Mouse (Mus musculus): ENCODE results near the gene Bhlhe41.

The Bhlhe41 gene

GRCm38 (mm10) chr6:145870991-145871390 is 5.6 kb upstream of the Bhlhe41 start:
- DNase-seq (ENCODE audit: low spot score) = no peak

- DNase-seq (ENCODE audit: low spot score) = no peak
Measured at GRCm38 (mm10) chr6:145867111-145867510, 1.8 kb upstream of the Bhlhe41 start.

GRCm38 (mm10) chr6:145865886-145866851 is 811 bp upstream of the Bhlhe41 start:
- DNase-seq (ENCODE audit: low spot score) = peak; percentile 75

- DNase-seq (ENCODE audit: low spot score) = no peak
Measured at GRCm38 (mm10) chr6:145864171-145864570, 1.2 kb downstream of the Bhlhe41 start.

GRCm38 (mm10) chr6:145863065-145863971 is 2.0 kb downstream of the Bhlhe41 start:
- peak; percentile 45 for DNase-seq (ENCODE audit: low spot score)

- no peak for DNase-seq (ENCODE audit: low spot score)
Measured at GRCm38 (mm10) chr6:145862739-145863064, 2.7 kb downstream of the Bhlhe41 start.

- DNase-seq (ENCODE audit: low spot score) = no peak
Measured at GRCm38 (mm10) chr6:145862321-145862720, 3.0 kb downstream of the Bhlhe41 start.

- DNase-seq (ENCODE audit: low spot score) = no peak
Measured at GRCm38 (mm10) chr6:145861462-145862227, 3.7 kb downstream of the Bhlhe41 start.

GRCm38 (mm10) chr6:145860350-145860749 is 5.0 kb downstream of the Bhlhe41 start:
- DNase-seq (ENCODE audit: low spot score) = no peak

- DNase-seq (ENCODE audit: low spot score) = no peak
Measured at GRCm38 (mm10) chr6:145858414-145858813, 6.9 kb downstream of the Bhlhe41 start.

GRCm38 (mm10) chr6:145857428-145857827 is 7.9 kb downstream of the Bhlhe41 start:
- no peak for DNase-seq (ENCODE audit: low spot score)

GRCm38 (mm10) chr6:145855720-145856551 is 9.4 kb downstream of the Bhlhe41 start:
- peak; percentile 98 for DNase-seq (ENCODE audit: low spot score)

GRCm38 (mm10) chr6:145854756-145855155 is 10.6 kb downstream of the Bhlhe41 start:
- DNase-seq (ENCODE audit: low spot score) = no peak

GRCm38 (mm10) chr6:145853356-145854079 is 11.8 kb downstream of the Bhlhe41 start:
- no peak for DNase-seq (ENCODE audit: low spot score)

GRCm38 (mm10) chr6:145852708-145853107 is 12.7 kb downstream of the Bhlhe41 start:
- no peak for DNase-seq (ENCODE audit: low spot score)

- no peak for DNase-seq (ENCODE audit: low spot score)
Measured at GRCm38 (mm10) chr6:145851956-145852355, 13.4 kb downstream of the Bhlhe41 start.

- peak; percentile 23 for DNase-seq (ENCODE audit: low spot score)
Measured at GRCm38 (mm10) chr6:145850789-145851188, 14.6 kb downstream of the Bhlhe41 start.

- DNase-seq (ENCODE audit: low spot score) = no peak
Measured at GRCm38 (mm10) chr6:145847661-145848060, 17.7 kb downstream of the Bhlhe41 start.

- DNase-seq (ENCODE audit: low spot score) = no peak
Measured at GRCm38 (mm10) chr6:145846948-145847347, 18.4 kb downstream of the Bhlhe41 start.

GRCm38 (mm10) chr6:145846076-145846475 is 19.3 kb downstream of the Bhlhe41 start:
- no peak for DNase-seq (ENCODE audit: low spot score)

All from ovary, postnatal 14 days (tissue).